Mouse (Mus musculus) kidney, adult 2 months (tissue): ENCODE measurements at regions not wholly inside any gene's neighbourhood (a gene's known extent, or its start where the extent isn't known, plus 50 kb on each side); places are given as distances from the start of the nearest gene placed in this dataset.

Experiments used
- DNase-seq: peaks from one replicate; pipeline ENCODE4 v3.0.0; 2021
- H3K27ac ChIP-seq: fragments of 200-500 bp; 2 replicates; pipeline ENCODE4 v1.5.1; 2012; ENCODE audit warnings: low read depth, low read length, control low read depth, inconsistent platforms; ENCODE audit not compliant: insufficient read depth
- H3K27me3 ChIP-seq: fragments of 200-500 bp; replicated peaks from 2 replicates; pipeline ENCODE4 v1.6.1; 2012; ENCODE audit warnings: mild to moderate bottlenecking, moderate library complexity, low read length, inconsistent platforms; ENCODE audit not compliant: control insufficient read depth, insufficient read depth
- H3K36me3 ChIP-seq: fragments of 200-500 bp; 2 replicates; pipeline ENCODE4 v1.6.1; 2012; ENCODE audit warnings: mild to moderate bottlenecking, moderate library complexity, low read length, inconsistent platforms; ENCODE audit not compliant: control insufficient read depth, insufficient read depth
- H3K4me1 ChIP-seq: fragments of 200-500 bp; 2 replicates; pipeline ENCODE4 v1.6.1; 2011; ENCODE audit warnings: low read length; ENCODE audit not compliant: control insufficient read depth, insufficient read depth
- H3K4me3 ChIP-seq: fragments of 200-500 bp; 2 replicates; pipeline ENCODE4 v1.5.1; 2011; ENCODE audit warnings: mild to moderate bottlenecking, low read depth, low read length, control low read depth; ENCODE audit not compliant: insufficient read depth
- CTCF ChIP-seq: fragments of 200-500 bp; conservative IDR thresholded peaks from 2 replicates; pipeline ENCODE4 v1.5.1; 2011; ENCODE audit warnings: low read depth, mild to moderate bottlenecking, control low read depth, low read length, moderate library complexity, mixed read lengths; ENCODE audit not compliant: insufficient read depth, insufficient read length
- POLR2A ChIP-seq: fragments of 200-500 bp; IDR thresholded peaks from one replicate; pipeline ENCODE4 v1.6.1; 2011; ENCODE audit warnings: low read depth, low read length, control low read depth
- WGBS: fragments of 180-500 bp; shearing (Covaris S2); methylation state at CpG from one replicate; pipeline ENCODE4 v1.1.7; 2018; 5-methylcytosine and 5-hydroxymethylcytosine counted together

DNA sequence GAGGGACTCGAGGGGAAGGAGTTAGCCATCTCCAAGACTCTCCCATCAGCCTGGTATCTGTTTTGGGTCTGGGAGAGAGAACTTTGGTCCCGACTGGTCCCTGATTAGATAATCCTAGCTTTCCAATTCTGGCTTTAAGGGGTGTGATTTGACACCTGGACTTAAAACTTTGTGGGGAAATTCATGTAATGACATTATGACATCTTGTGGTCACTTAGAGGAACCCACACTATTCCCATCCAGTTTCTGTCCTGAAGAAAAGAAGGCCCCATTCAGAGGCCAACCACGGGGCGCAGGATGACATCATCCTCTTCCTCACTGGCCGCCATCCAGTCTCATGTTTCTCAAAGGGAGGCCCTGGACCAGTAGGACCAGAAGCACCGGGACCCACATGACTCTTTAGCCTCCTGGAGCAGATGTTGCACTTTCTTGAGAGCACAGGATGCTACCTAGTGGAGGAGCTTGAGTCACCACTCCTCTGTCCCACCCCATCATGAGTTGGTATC is 136.5 kb downstream of the Rybp start:
- Histone ChIP-seq H3K27me3 (no peaks in the 10 kb centered on the region), H3K36me3 (no peaks in the 10 kb centered on the region), H3K4me3 (no peak overlapping the region), H3K27ac (no peak overlapping the region), H3K4me1 (no peaks in the 10 kb centered on the region)
- WGBS = 66% methylated on average over 6 of the region's 6 CpGs
- DNase-seq = no peak
- TF ChIP-seq POLR2A (no peak), CTCF (no peak)

DNA sequence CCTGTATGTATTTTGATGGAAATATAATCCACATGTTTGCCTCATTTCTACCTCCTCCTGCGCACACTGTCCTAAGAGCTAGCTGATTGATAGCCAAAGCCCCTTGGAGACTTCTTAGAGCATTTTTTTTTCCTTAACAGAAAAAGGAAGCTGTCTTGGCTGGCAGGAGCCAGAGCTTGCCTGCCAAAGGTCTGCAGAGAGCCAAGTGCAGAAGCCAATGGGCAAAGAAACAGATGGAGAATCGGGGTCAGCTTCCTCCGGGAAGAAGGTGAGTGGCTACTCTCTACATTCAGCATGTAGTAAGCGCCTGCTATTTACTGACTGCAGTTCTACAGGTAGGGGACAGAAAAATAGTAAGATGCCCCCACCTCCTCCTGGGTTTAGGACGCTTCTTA is 137.8 kb downstream of the Rybp start:
- 79% methylated on average over 5 of the region's 5 CpGs for WGBS
- Histone ChIP-seq H3K36me3 (no peaks in the 10 kb centered on the region), H3K27me3 (no peaks in the 10 kb centered on the region), H3K4me1 (no peaks in the 10 kb centered on the region), H3K27ac (no peak overlapping the region), H3K4me3 (no peak overlapping the region)
- TF ChIP-seq POLR2A = no peak
- no peak for TF ChIP-seq CTCF
- DNase-seq = no peak

DNA sequence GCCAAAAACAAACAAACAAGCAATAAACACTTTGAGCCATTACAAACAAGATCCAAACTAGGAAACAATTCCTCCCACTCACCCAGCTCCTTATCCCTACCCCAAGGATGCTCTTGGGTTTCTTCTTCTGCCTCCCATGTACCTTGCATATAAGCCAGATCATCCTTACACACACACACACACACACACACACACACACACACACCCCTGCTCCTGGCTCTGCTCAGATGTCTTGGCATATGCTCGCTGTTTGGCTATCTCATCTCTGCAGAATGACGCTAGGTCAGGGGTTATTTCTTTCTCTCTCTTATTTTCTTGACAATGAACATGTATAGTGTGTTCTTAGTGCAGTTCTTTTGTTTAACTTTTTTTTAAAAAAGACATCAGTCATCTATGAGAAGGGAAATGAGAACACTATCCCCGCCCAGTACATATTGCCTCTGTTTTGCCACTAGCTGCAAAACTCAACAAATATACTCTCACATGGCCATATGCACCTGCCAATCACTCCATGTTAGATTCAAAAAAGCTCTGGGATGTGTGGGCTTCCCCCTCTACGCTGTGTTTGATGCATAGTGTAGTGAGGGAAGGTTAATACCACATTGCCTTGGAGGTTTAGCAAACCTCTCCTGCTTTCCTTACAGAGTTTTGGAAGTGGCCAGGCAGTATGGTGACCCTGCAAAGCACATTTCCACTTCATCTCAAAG is 138.4 kb downstream of the Rybp start:
- no peaks in the 10 kb centered on the region for H3K36me3 ChIP-seq
- DNase-seq = no peak
- H3K27me3 ChIP-seq = no peaks in the 10 kb centered on the region
- TF ChIP-seq CTCF (no peak), POLR2A (no peak)
- 0 out of 2 replicates have a peak, but pooled peaks cover 3% of the 10 kb centered on the region for H3K4me1 ChIP-seq
- no peak overlapping the region for H3K27ac ChIP-seq
- 84% methylated on average over 4 of the region's 4 CpGs for WGBS
- H3K4me3 ChIP-seq = no peak overlapping the region

DNA sequence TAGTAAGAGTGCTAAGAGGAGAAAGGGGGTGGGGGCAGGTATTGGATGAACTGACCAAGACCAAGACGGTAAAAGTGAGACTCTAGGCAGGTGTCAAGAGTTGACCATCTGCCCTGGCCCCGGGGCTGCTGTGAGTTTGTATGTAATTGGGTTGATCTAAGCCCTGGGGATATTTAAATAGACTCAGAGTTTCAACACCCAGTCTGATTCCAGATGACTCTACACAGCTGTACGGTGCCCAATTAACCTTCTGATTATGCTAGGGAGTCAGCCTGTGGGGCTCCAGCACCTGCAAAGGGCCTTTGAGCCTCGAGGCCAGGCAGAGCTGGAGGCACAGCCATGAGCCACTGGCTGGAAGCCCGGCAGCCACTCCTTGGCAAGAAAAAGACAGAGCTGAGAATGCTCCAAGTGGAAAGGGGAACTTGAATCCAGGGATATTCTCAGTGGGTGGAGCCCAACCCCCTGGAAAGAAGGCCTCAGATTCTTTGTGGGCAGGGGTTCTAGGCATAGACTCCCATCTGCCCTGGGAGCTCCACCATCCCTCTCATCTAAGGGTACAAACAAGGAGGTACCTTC is 140.8 kb downstream of the Rybp start:
- TF ChIP-seq CTCF = no peak
- no peak for TF ChIP-seq POLR2A
- 75% methylated on average over 5 of the region's 5 CpGs for WGBS
- Histone ChIP-seq H3K4me1 (0 out of 2 replicates have a peak, but pooled peaks cover 3% of the 10 kb centered on the region), H3K4me3 (no peak overlapping the region), H3K36me3 (no peaks in the 10 kb centered on the region), H3K27ac (no peak overlapping the region), H3K27me3 (no peaks in the 10 kb centered on the region)
- DNase-seq = no peak

DNA sequence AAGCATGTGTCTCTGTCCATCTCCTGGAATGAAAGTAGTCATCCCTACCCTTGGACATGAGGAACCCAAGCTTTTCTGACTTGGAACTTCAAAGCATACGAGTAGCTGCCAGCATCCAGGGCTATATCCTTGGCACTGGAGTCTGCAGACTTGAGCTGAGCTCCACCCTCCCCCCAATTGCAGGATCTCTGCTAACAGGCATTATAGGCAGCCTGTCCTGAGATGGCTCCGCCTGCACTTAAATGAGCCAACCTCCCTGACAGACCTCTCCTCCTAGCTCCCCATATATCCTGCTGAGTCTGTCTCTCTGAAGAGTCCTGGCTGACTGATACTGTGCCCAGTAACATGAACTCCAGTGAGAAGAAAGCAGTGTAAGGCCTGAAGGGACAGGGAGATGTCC is 141.4 kb downstream of the Rybp start:
- no peak for DNase-seq
- 0 out of 2 replicates have a peak, but pooled peaks cover 3% of the 10 kb centered on the region for H3K4me1 ChIP-seq
- H3K27me3 ChIP-seq = no peaks in the 10 kb centered on the region
- TF ChIP-seq POLR2A = no peak
- TF ChIP-seq CTCF = no peak
- no peak overlapping the region for H3K27ac ChIP-seq
- 98% methylated on average over 2 of the region's 2 CpGs for WGBS
- H3K4me3 ChIP-seq = no peak overlapping the region
- H3K36me3 ChIP-seq = no peaks in the 10 kb centered on the region

DNA sequence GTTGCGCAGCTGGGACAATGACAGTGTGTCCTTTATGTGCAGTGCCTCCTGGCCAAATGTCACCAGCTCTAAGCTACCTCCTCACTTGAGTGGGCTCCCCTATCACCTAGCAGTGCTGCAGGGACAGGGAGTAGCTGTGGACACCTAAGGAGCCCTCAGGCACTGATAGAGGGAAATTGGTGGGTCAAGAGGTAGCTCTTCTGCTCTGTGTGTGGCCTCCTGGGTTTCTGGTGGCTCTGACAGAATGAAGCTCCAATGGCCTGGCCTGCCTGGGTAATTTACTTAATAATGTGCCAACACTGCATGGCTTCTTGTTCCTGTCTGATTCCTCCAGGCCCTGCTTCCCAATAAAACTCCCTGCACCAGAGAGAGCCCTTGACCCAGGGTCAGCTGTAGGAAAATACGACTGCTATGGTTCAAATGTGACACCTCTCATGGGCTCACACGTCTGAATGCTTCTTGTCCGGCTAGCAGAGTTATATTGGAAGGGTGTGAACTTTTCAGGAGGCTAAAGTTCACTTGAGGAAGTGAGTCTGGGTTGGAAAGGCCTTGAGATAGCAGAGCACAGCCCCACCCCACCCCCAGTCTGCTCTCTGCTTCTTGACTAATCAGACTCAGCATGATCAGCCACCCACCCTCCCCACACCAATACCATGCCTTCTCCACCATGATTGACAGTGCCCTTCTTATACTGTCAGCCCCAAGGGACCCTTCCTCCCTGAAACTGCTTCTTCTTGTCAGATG is 142.6 kb downstream of the Rybp start:
- H3K36me3 ChIP-seq = no peaks in the 10 kb centered on the region
- 67% methylated on average over 4 of the region's 4 CpGs for WGBS
- no peak overlapping the region for H3K4me3 ChIP-seq
- H3K4me1 ChIP-seq = 0 out of 2 replicates have a peak, but pooled peaks cover 6% of the 10 kb centered on the region
- no peak for TF ChIP-seq POLR2A
- TF ChIP-seq CTCF = no peak
- DNase-seq = no peak
- H3K27me3 ChIP-seq = no peaks in the 10 kb centered on the region
- no peak overlapping the region for H3K27ac ChIP-seq
